Mouse (Mus musculus) embryonic facial prominence, embryonic 12.5 days (tissue): ENCODE data around the gene Fkbp2. TPM values are rescaled to one million over a fixed set of nuclear protein-coding genes. Genes with fewer than 3 reads are reported as not detected.

ENCODE experiments used
- ATAC-seq: fragments of 200-750 bp; cut with Nextera tagmentation; 2 replicates; pipeline ENCODE4 v1.8.0; 2017; ENCODE audit not compliant: insufficient number of reproducible peaks, insufficient read depth, low FRiP score, low TSS enrichment
- H3K27ac ChIP-seq: fragments of 300-500 bp; sonication (generic); 2 replicates; pipeline ENCODE4 v1.5.1; 2016; ENCODE audit warnings: mild to moderate bottlenecking
- H3K27me3 ChIP-seq: fragments of 300-500 bp; sonication (generic); 2 replicates; pipeline ENCODE4 v1.6.1; 2016; ENCODE audit warnings: mild to moderate bottlenecking, moderate library complexity
- H3K36me3 ChIP-seq: fragments of 300-500 bp; sonication (generic); 2 replicates; pipeline ENCODE4 v1.6.1; 2016; ENCODE audit warnings: mild to moderate bottlenecking
- H3K4me1 ChIP-seq: fragments of 300-500 bp; sonication (generic); 2 replicates; pipeline ENCODE4 v1.6.1; 2016
- H3K4me2 ChIP-seq: fragments of 300-500 bp; sonication (generic); replicated peaks from 2 replicates; pipeline ENCODE4 v1.6.1; 2016; ENCODE audit warnings: mild to moderate bottlenecking, moderate library complexity
- H3K4me3 ChIP-seq: fragments of 300-500 bp; sonication (generic); 2 replicates; pipeline ENCODE4 v1.5.1; 2016; ENCODE audit warnings: mild to moderate bottlenecking
- H3K9ac ChIP-seq: fragments of 300-500 bp; sonication (generic); 2 replicates; pipeline ENCODE4 v1.6.1; 2016; ENCODE audit warnings: mild to moderate bottlenecking, moderate library complexity
- H3K9me3 ChIP-seq: fragments of 300-500 bp; sonication (generic); 2 replicates; pipeline ENCODE4 v1.6.1; 2016; ENCODE audit warnings: mild to moderate bottlenecking, moderate library complexity
- WGBS: fragments of 180-500 bp; shearing (Covaris S2); methylation state at CpG from one replicate; pipeline ENCODE4 v1.1.7; 2016; 5-methylcytosine and 5-hydroxymethylcytosine counted together
- polyA plus RNA-seq: library from polyadenylated mRNA; unstranded; fragments of >200 nt; fragmentation: Nextera tagmentation; extraction: Ambion mirVana; gene quantifications from 2 replicates; pipeline ENCODE4 v1.2.1, GENCODE M21; 2016

Fkbp2 gene
- 76.2 and 77.9 TPM in 2 replicates for polyA plus RNA-seq

DNA sequence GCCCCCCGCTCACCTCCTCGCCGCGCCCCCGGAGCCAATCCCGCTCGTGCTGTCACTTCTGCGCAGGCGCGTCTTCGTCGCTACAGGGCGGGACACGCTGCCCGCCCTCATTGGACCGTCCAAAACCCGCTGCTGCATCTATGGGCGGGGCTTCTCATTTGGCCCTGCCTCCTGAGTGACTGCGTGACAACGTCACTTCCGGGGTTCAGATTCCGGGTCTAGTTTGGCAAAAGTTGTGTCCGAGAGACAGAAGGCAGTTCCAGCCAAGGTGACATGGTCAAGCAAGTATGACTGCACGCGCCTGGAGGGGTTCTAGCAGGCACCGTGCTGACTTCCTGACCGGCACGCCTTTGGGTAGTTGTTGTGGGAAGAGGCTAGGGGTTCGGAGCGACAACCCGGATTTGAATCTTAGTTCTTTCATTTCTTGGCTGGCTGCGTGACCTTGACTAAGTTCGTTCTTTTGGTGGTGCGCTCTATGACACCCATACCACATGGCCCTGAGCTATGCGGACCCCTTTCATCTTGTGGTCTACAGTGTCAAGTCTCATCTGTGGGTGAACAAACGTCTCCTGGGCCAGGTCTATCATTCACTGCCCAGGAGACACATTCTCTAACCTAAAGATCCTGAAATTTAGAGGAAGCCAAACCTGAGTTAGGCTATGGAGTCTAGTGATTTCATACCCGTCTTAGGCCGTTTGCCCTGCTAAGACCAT, at the start of gene Fkbp2:
Fkbp2 (minus strand) TSS at position 121 of the 713 bp plus-strand sequence.
- Histone ChIP-seq H3K9me3 (no peaks in the 10 kb centered on the region), H3K4me3 (peak within 1 kb of the TSS; percentile 63), H3K27ac (peak within 1 kb of the TSS; percentile 88), H3K36me3 (peaks cover 48% of the 10 kb centered on the region), H3K27me3 (no peaks in the 10 kb centered on the region), H3K4me1 (peaks cover 39% of the 10 kb centered on the region), H3K4me2 (peak within 1 kb of the TSS; percentile 64), H3K9ac (peak within 1 kb of the TSS; percentile 75)
- peak; percentile 86 for ATAC-seq
- 2% methylated on average over 38 of the region's 38 CpGs for WGBS

DNA sequence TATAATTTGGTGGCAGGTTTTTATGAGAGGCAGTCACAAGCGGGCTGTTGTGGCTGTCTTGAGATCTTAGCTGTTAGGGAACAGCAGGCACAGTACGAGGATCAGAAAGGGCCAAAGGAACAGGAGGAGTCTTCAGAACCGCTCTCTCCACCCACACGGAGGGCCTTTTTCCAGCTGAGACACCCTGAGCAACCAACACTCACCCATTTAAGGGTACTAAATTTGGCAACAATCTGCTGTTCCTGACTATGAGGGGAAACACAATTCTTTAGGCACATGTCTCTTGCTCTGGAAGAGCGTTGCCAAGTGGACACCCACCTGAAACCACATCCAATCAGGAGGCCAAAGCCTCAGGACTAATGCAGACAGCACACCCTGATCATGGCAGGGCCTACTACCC, 49.2 kb upstream of the Fkbp2 start:
- WGBS = 94% methylated on average over 5 of the region's 5 CpGs
- Histone ChIP-seq H3K36me3 (peaks cover 95% of the 10 kb centered on the region), H3K9ac (no peak overlapping the region), H3K4me3 (no peak overlapping the region), H3K9me3 (no peaks in the 10 kb centered on the region), H3K4me2 (no peak overlapping the region), H3K4me1 (no peaks in the 10 kb centered on the region), H3K27me3 (no peaks in the 10 kb centered on the region), H3K27ac (no peak overlapping the region)
- ATAC-seq = no peak

DNA sequence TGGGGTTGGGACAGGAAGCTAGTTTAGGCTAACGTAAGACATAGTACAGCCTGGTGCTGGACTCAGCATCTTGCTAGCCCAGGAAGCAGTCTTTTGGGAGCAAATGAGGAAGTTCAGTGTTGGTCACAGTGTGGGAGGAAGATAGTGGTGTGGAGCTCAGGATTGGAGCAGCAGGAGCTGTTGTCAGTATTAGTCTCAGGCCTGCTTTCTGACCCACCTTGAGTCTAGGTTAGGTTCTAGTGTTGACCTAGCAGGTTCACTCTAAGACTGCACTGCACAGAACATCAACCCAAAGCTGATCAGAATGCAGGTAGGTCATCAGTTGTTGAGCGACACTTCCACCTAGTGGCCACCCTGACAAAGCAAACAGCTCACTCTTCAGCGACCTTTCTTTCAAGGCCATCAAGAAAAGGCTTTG, 39.9 kb upstream of the Fkbp2 start:
- Histone ChIP-seq H3K27ac (no peak overlapping the region), H3K4me2 (no peak overlapping the region), H3K4me1 (no peaks in the 10 kb centered on the region), H3K27me3 (no peaks in the 10 kb centered on the region), H3K9ac (no peak overlapping the region), H3K36me3 (peaks cover 66% of the 10 kb centered on the region), H3K4me3 (no peak overlapping the region), H3K9me3 (no peaks in the 10 kb centered on the region)
- ATAC-seq = no peak
- 52% methylated on average over 3 of the region's 3 CpGs for WGBS

DNA sequence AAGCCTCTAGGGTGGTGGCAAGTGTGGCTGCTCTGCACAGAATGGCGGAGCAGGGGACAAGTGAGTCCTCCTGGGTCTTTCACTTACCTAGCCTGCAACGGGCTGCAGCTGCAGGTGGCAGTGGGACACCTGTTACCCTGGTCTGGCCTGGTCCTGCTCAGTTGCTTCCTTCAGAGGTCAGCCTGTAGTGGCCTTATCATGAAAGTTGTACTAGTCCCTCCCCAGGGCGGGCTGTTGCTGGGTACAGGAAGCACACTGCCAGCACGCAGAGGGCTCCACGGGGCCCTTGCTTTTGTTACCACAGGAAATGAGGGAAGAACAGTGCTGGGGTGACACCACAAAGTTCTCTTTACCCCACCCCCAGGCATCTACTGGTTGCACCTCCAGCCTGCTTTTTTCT, 38.9 kb upstream of the Fkbp2 start, which contains the start of gene Fermt3:
Fermt3 (minus strand) TSS at position 279 of the 400 bp plus-strand sequence.
- WGBS = 83% methylated on average over 5 of the region's 5 CpGs
- Histone ChIP-seq H3K9ac (no peak within 1 kb of the TSS), H3K27ac (0 out of 2 replicates have a peak within 1 kb of the TSS, but pooled peaks have one; percentile 6), H3K4me3 (no peak within 1 kb of the TSS), H3K4me1 (no peaks in the 10 kb centered on the region), H3K36me3 (peaks cover 61% of the 10 kb centered on the region), H3K9me3 (no peaks in the 10 kb centered on the region), H3K4me2 (no peak within 1 kb of the TSS), H3K27me3 (no peaks in the 10 kb centered on the region)
- ATAC-seq = 0 out of 2 replicates have a peak, but pooled peaks have one; percentile 23

DNA sequence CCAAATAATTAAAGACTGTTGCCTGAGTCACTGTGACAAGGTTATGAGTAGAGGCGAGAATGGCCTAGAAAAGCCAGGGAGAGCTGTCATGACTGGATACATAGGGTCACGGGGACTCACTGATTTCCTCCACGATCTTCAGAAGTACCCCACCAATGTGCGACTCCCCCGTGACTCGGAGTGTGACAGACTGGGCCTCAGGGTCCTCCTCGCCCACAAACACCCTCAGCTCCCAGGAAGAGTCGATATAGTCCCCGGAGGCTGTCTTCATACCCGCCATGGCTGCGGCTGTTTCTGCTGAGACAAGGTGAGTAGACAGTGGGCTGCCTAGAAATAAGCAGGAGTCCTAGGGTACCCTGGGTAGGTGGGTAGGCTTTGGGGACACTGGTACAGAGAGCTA, 38.2 kb upstream of the Fkbp2 start:
- Histone ChIP-seq H3K4me2 (no peak overlapping the region), H3K27me3 (no peaks in the 10 kb centered on the region), H3K27ac (no peak overlapping the region), H3K36me3 (peaks cover 62% of the 10 kb centered on the region), H3K9ac (no peak overlapping the region), H3K4me3 (no peak overlapping the region), H3K4me1 (no peaks in the 10 kb centered on the region), H3K9me3 (no peaks in the 10 kb centered on the region)
- no peak for ATAC-seq
- 88% methylated on average over 11 of the region's 11 CpGs for whole genome bisulfite sequencing

DNA sequence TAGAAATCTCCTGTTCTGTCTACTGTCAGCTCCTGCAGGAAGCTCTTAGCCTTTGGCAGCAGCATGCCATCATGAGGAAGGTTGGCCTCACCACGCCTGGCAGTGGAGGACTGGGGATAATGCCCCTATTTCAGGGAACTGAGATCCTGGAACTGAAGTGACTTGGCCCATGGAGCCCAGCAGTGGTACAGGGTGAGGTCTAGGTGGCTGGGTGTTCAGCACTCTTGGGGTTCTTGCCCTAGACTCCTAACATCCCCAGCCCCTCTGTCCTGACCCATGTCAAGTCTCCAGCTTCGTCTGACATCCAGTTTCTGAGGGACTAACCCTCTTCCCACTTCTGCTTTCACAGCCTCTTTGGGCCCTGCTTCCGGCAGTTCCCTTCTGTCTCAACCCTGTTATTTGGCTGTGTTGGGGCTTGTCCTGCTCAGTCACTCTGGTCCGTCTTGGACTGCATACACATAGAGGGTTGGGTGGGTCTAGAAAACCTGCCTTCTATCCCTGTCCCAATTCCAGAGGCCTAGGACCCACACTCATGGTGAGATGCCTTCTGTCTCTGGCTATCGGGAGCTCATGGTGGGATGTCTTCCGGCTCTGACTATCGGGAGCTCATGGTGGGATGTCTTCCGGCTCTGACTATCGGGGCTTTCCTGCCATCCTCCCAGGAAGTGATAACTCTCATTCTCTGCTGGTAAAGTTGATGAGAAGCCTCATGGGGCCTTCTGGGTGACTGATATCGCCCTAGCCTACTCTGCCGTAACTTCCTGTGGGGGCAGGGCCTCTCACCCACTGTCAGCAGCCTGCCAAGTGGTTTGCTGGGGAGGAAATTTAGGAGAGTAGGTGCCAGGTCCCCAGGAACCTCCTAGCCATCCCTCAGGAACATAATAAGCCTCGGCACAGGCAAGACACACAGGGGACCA, 37.5 kb upstream of the Fkbp2 start:
- Histone ChIP-seq H3K9me3 (no peaks in the 10 kb centered on the region), H3K27me3 (no peaks in the 10 kb centered on the region), H3K36me3 (peaks cover 58% of the 10 kb centered on the region), H3K4me3 (no peak overlapping the region), H3K9ac (no peak overlapping the region), H3K27ac (no peak overlapping the region), H3K4me1 (no peaks in the 10 kb centered on the region), H3K4me2 (no peak overlapping the region)
- WGBS = 84% methylated on average over 12 of the region's 12 CpGs
- no peak for ATAC-seq

DNA sequence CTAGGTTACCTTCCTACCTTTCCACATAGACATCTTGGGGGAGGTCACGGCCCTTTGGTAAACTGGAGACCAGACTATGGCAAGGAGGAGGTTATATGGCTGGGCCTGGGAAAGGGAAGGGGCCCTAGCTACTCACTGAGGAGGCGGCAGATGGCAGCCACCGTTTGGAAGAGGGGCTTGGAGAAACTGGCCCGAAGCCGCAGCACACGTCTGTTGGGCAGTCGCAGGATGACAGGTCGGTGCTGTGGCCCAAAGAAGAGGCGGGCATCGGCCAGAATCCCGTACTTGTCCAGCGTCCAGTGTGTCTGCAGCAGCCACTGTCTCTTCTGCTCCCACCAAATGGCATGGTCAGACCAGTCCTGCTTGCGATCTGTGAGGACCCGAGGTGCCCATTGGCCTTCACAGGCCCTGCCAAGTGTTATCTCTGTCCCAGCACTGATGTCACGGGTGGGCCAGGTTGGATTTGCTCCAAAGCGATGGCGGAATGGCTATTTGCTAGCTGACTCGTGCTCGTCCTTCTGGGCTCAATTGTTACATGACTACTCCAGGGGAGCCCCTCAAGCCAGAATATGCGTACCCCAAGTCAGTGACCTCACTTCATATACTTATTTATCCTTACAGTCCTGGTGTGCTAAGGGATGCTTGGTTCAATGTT, 34.3 kb upstream of the Fkbp2 start:
- WGBS = 88% methylated on average over 20 of the region's 20 CpGs
- Histone ChIP-seq H3K27me3 (no peaks in the 10 kb centered on the region), H3K4me1 (no peaks in the 10 kb centered on the region), H3K27ac (no peak overlapping the region), H3K4me2 (no peak overlapping the region), H3K9me3 (no peaks in the 10 kb centered on the region), H3K4me3 (no peak overlapping the region), H3K9ac (no peak overlapping the region), H3K36me3 (peaks cover 27% of the 10 kb centered on the region)
- no peak for ATAC-seq

DNA sequence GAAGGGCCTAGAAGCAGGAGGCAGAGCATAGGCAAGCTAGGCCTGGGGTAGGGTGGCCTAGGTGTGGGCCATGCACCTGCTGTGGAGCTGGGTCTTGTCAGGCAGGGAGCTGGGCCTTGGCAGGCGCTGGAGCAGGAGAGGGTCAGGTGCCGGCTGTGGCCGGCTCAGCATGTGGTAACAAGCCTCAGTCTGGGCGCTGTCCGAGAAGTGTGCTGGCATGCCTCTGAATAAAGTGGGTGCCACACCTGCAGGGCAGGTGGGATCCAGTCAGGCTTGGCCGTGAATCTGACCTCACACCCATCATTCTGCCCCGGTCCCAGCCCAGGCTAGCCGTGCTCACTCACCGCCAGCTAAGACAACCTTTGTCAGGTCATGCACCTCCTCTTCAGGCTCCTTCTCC, 33.7 kb upstream of the Fkbp2 start:
- Histone ChIP-seq H3K9ac (no peak overlapping the region), H3K9me3 (no peaks in the 10 kb centered on the region), H3K27ac (no peak overlapping the region), H3K4me1 (no peaks in the 10 kb centered on the region), H3K4me3 (no peak overlapping the region), H3K36me3 (peaks cover 20% of the 10 kb centered on the region), H3K27me3 (no peaks in the 10 kb centered on the region), H3K4me2 (no peak overlapping the region)
- ATAC-seq = no peak
- WGBS = 85% methylated on average over 9 of the region's 9 CpGs

DNA sequence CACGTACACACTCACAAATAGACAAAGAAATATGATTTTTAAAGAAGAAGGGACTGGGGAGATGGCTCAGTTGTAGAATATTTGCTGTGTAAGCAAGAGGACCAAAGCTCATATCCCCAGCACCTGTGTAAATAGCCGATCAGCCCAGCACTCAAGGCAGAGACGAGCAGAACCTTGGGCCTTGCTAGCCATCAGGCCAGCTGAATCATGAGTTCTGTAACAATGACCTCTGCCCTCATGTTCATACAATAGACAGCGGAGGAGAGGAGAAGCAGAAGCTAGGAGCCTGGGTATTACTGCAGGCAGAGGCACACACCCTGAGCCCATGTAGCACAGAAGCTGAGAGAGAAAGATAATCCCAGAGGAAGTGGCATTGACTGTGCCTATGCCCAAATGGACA, 32.1 kb upstream of the Fkbp2 start:
- Histone ChIP-seq H3K9ac (no peak overlapping the region), H3K4me3 (no peak overlapping the region), H3K36me3 (peaks cover 15% of the 10 kb centered on the region), H3K9me3 (no peaks in the 10 kb centered on the region), H3K27me3 (no peaks in the 10 kb centered on the region), H3K4me2 (no peak overlapping the region), H3K4me1 (no peaks in the 10 kb centered on the region), H3K27ac (no peak overlapping the region)
- 82% methylated on average over 4 of the region's 4 CpGs for WGBS
- no peak for ATAC-seq

DNA sequence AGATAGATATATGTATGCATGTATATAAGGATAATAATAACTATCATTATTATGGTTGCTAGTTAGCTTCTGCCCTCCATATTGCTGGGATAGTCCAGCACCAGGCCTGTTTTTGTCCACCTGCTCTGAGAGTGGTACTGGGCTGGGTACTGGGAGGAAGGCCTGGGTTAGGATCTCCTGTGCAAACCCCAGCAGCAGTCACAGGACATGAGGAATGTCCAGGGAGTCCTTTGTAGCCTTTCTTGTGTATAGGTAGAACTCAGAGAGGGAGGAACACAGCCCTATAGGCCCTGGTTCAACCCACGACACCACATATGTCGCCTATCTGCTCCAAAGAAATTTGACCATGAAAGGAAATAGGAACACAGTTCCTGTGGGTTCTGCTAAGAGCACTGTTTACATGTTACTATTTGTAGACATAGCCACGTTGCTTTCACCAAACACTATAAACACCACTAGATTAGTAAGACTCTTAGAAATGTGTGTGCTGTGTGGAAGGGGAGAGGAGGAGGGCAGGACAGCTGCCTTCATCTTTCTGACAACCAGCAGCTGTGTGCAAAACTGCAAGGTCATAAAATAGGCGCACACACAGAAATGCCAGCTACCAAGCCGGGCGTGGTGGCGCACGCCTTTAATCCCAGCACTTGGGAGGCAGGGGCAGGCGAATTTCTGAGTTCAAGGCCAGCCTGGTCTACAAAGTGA, 26.7 kb upstream of the Fkbp2 start:
- Histone ChIP-seq H3K36me3 (no peaks in the 10 kb centered on the region), H3K4me2 (no peak overlapping the region), H3K27ac (no peak overlapping the region), H3K9ac (no peak overlapping the region), H3K9me3 (no peaks in the 10 kb centered on the region), H3K27me3 (no peaks in the 10 kb centered on the region), H3K4me3 (no peak overlapping the region), H3K4me1 (no peaks in the 10 kb centered on the region)
- whole genome bisulfite sequencing = 86% methylated on average over 9 of the region's 9 CpGs
- no peak for ATAC-seq
